Mouse (Mus musculus) gastrocnemius, postnatal 36 days (tissue): ENCODE measurements around the gene Arhgap35. TPM values are rescaled to one million over a fixed set of nuclear protein-coding genes. Genes with fewer than 3 reads are reported as not detected.
A peak's percentile ranks its signal among the peaks of the same experiment; 100 is the strongest.

Source experiments
- DNase-seq, 2 experiments: peaks; one replicate each; pipeline ENCODE4 v3.0.0; 2022
- intact Hi-C: fragments of 180-260 bp; cut with DNase I; formaldehyde crosslinking; loops from one replicate; pipeline ENCODE4 v1.15.1; 2025
- total RNA-seq, 2 experiments: library from RNA; stranded (reverse); gene quantifications; 2 replicates each; pipeline ENCODE4 v1.2.3; 2021

The Arhgap35 gene
- total RNA-seq, 2 experiments from 2014 or later = 16.1 to 16.3 TPM

- DNase-seq = no peak
- intact Hi-C loops = no loop called here
These were observed 70.0 kb downstream of the Arhgap35 start for GRCm38 (mm10) chr7:16544770-16545169.

DNA sequence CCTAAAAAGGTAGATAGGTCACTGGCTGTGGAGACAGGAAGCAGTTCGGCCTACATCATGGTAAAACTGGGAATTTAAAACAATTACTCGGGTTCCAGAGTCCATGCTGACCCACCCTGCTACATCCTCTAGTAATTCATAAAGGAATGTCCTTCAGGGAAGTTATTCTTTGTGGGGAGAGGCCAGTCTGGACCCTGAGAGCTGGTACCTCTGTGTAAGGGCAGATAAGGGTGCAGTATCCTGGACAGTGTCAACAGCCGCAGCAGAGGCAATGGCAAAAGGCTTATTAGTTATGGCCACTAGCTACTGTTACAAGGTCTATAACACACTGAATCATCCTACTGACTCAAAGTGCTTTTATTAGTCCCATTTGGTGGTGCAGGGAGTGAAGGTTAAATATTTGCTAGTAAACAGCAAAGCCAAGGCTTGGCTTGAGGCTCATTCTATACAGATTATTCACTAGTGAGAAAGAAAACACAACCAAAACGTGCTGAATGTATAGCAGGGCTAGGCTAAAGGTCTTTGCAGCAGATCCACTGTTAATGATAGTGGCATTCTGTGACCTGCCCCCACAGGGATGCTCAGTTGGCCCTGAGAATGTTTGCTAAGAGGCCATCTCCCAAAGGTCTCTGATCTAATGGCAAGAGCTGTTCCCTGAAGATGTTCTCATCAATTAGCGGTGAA, 77.4 kb downstream of the Arhgap35 start:
- intact Hi-C loops = no loop called here
- no peak for DNase-seq

DNA sequence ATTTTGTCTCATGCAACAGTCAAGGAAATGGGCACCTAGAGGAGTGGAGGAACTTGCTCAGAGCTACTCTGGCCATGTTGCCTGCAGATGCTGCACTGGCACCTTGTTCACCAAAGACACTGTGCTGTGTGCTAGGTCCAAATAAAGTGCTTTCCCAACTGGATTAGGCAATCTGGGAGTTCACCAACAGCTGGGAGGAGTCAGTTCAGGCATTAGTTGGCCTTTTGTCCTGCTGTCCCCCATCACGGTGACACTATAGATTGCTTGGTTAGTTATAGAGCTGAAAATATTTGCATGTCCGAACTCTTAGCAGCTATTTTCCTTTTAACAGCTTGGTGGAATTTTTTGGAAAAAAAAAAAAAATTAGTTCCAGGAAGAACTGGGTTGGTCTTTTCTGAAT, 88.8 kb downstream of the Arhgap35 start:
- intact Hi-C loops = no loop called here
- peak in 1 of 2 experiments; percentile 10 for DNase-seq

DNA sequence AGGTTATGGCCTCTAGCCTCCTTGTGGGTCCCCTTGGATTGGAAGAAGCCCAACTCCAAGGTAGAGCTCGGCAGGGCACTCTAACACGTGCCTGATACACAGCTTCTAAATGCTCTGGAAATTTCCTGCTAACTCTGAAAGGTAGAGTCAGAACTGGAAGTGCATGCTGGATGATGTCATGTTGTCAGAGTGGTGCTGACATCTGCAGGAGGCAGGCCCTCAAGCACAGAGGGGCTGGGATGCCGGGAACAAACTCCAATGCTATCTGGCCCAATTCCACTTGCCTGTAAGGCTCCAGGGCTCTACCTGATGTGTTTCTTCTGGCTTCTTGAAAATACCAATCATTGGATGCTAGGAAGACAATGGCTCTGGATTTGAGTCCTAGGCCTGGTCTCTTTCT, 89.3 kb downstream of the Arhgap35 start:
- intact Hi-C loops = no loop called here
- DNase-seq = no peak

- peak; percentile 54 to 56 for DNase-seq
- intact Hi-C loops = no loop called here
These were observed 90.5 kb downstream of the Arhgap35 start for GRCm38 (mm10) chr7:16524308-16524707.

DNA sequence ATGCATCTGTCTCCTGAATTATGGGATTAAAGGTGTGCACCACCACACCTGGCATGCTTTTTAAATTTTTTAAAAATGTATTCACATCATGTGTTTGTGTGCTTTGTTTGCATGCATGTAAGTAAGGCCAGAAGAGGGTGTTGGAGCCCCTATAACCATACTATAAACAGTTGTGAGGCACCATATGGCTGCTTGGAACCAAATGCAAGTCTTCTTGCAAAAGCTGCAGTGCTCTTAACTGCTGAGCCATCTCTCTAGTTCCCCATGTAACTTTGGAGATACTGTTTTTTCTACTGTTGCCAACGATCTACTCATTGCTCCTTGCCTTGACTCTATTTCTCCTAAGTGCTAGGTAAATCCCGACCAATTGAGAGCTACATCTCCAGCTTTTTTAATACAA, 95.5 kb downstream of the Arhgap35 start:
- DNase-seq = no peak
- intact Hi-C loops = no loop called here

DNA sequence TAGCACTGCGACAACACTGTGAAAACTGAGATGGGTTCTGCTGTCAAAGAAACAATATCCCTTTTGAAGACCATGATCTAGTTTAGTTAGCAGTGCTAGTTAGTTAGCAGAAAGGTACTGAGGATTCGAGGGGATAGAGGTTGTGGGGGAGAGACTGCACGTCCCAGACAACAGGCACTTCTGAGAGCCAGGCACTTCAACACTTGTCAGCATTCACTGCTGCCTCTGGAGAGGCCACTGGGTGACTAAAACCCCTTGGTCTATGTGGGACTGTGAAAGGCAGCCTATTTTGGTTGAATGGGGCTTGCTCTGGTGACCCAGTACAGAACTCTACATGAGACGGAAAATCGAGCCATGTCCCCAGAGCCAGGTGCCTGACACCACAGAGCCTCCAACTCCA, 97.6 kb downstream of the Arhgap35 start:
- DNase-seq = no peak
- intact Hi-C loops = no loop called here

DNA sequence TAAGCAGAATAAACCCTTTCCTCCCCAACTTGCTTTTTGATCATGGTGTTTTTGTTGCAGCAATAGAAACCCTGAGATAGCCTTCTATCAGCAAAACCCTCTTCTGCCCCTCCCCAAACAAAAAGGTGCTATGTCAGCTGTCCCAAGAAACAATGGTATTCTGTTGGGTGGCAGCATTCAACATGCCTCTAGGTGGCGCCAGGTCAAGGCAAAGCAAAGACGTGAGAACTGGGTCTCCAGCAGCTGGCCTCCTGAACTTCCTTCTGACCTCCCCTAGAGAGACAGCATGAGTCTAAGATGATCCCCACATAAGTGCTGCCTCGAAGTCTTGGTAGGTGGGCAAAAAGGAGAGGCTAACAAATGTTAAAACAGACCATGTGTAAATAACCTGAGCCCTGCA, 107.5 kb downstream of the Arhgap35 start:
- peak; percentile 44 to 58 for DNase-seq
- intact Hi-C loops = loop anchor here (1.0 kb wide), 1 partner anchor 111 kb away; no protein-coding TSS in a partner anchor

DNA sequence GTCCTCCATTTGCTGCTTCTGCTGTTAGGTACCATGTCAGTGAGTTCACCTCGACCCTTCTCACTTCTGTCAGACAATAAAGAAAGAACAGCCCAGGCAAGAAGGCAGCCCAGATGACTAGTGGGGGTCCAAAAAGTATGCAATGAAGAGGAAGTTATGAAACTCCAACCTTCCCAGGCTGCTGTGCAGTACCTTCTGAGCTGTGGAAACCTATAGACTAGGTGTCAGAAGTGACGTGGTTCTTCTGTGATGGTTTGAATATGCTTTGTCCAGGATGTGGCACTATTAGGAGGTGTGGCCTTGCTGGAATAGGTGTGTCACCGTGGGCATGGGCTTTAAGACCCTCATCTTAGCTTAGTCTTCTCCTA, 109.6 kb downstream of the Arhgap35 start:
- intact Hi-C loops = no loop called here

DNA sequence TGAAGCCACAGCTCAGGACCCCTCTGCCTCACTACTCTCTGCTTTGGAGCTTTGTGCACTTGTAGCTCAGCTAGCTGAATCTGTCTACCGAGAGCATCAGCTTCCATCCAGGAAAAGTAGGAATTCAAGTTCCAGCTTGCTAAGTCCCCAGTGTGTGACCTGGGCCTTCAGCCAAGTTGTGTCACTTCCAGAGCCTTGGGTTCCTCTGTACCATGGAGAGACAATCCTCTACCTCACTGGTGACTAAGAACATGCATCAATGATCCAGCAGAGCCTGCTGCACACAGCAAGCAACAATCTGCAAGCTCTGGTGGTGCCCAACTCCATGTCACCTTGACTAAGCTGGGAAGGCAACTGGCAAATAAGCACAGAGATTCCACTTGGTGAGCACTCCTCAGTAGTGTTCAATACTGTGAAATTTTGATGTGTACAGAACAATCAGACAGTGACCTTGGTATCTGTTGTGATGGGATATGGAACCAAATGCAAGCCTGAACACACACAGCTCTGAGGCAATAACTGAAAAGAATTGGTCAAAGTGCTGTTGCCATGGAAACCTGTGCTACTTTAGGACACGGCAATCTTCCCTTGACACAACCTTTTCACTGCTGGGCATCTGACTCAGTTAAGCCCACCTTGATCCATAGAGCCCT, 110.1 kb downstream of the Arhgap35 start:
- peak in 1 of 2 experiments; percentile 30 for DNase-seq
- intact Hi-C loops = no loop called here

More for the DNA sequence above, 109.6 kb downstream of the Arhgap35 start:
- DNase-seq = no peak

- intact Hi-C loops = no loop called here
- no peak for DNase-seq
These were observed 113.2 kb downstream of the Arhgap35 start for GRCm38 (mm10) chr7:16501571-16501970.

DNA sequence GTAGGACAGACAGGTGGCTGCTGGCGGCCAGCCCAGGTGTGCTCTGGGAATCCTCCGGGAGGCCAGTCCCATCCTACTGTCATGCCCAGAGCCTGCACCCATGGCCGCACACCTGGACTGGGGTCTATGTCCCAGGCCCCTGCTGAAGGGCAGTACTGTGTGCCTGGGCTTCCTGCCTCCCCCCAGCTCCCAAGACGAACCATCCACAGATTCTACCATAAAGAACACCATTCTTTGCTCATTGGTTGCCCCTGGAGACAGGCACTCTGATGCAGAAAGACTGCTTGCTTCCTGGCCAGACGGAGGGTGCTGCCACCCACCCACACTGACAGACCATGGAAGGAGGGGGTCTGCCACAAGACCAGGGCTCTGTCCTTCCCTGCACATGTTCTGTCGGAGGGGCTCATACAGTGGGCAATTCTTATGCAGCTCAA, 115.1 kb downstream of the Arhgap35 start:
- intact Hi-C loops = no loop called here
- DNase-seq = no peak

GRCm38 (mm10) chr7:16496260-16496659, 118.5 kb downstream of the Arhgap35 start:
- no peak for DNase-seq
- intact Hi-C loops = no loop called here

DNA sequence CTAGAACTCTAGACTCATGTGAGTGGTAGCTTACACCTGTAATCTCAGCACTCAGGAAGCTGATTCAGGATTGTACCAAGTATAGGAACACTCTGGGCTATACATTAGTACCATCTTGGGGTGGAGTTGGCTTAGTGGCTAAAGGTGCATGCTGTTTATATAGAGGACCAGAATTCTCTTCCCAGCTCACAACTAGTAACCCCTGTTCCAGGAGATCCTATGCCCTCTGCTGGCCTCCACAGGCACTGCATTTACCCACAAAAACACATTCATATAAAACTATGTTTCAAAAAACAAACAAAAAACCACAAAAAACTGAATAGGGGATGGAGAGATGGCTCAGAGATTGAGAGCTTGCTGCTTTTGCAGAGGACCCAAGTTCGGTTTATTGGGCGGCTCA, 121.4 kb downstream of the Arhgap35 start:
- peak in 1 of 2 experiments; percentile 15 for DNase-seq
- intact Hi-C loops = loop anchor here (2.0 kb wide), 2 partner anchors 29 to 125 kb away; no protein-coding TSS in a partner anchor

DNA sequence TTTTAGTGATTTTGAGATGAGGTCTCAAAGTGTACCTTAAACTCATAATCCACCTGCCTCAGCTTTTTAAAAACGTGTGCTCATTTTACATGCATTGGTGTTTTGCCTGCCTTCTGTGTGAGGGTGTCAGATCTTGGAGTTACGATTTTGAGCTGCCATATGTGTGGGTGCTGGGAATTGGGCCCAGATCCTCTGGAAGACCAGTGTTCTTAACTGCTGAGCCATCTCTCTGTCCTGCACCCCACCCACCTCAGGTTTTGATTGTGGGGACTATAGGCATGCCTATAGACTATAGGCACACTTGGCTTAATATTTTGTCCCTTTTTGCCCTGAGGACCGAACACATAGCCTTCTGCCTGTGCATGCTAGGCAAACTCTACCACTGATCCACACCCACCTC, 122.6 kb downstream of the Arhgap35 start:
- no peak for DNase-seq
- intact Hi-C loops = loop anchor here (2.0 kb wide), 2 partner anchors 27 to 127 kb away; no protein-coding TSS in a partner anchor

DNA sequence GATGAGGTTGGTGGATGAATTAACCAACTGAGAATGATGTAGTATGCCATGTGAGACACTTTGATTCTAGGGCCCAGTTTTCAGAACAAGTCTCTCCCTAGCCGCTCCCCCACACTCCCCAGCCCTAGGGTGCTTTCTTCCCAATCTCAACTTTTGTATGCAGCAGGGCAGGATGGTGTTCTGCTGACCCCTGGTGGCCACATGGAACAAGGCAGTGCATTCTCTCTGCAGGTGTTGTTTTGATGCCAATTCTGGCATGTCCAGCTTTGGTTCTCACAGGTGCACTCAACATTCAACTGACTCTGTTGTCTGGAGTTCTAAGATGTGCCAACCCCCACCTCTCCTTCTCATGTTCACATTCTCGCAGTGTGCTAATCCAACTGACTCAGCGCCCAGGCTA, 123.0 kb downstream of the Arhgap35 start:
- intact Hi-C loops = loop anchor here (2.0 kb wide), 2 partner anchors 27 to 127 kb away; no protein-coding TSS in a partner anchor
- DNase-seq = peak; percentile 40 to 43

- intact Hi-C loops = loop anchor here (10.0 kb wide), 1 partner anchor 235 kb away; the partner anchor contains the start of gene Ceacam9
These were observed 124.8 kb downstream of the Arhgap35 start for GRCm38 (mm10) chr7:16489948-16490347.

GRCm38 (mm10) chr7:16488816-16489215, 126.0 kb downstream of the Arhgap35 start:
- intact Hi-C loops = loop anchor here (10.0 kb wide), 1 partner anchor 236 kb away; the partner anchor contains the start of gene Ceacam9
- no peak for DNase-seq

More at GRCm38 (mm10) chr7:16489948-16490347, 124.8 kb downstream of the Arhgap35 start:
- DNase-seq = no peak

- no peak for DNase-seq
- intact Hi-C loops = loop anchor here (10.0 kb wide), 1 partner anchor 207 kb away; no protein-coding TSS in a partner anchor
These were observed 137.2 kb downstream of the Arhgap35 start, which contains the start of gene Npas1 for GRCm38 (mm10) chr7:16477628-16478027. TSS of gene Npas1 (minus strand) at chr7:16477728.

GRCm38 (mm10) chr7:16476600-16476989, 138.2 kb downstream of the Arhgap35 start:
- no peak for DNase-seq
- intact Hi-C loops = loop anchor here (10.0 kb wide), 1 partner anchor 208 kb away; no protein-coding TSS in a partner anchor
